10 mouse cellular contexts compared by ENCODE assay signal in genomic region chr2:4504413-4504812, GRCm38 (mm10).
DNase-seq lines count a peak whose midpoint lies in the region; ATAC-seq and TF ChIP-seq lines count a peak whose summit lies in the region.
"Had no signal": no experiment of that assay in that cellular context is flagged by ENCODE, and none has a peak within 500 bp of the region (broad histone marks: within the 10 kb centered on the region; RNA-seq: fewer than 3 reads in every experiment).

No protein-coding gene starts in this region.

- no peak for TF ChIP-seq CTCF in heart, postnatal 0 days (IDR thresholded peaks at IDR 0.05; ENCODE audit: low read depth)

- peak; percentile 70 for ATAC-seq in heart, postnatal 0 days (ENCODE audit: insufficient read depth, low read depth)
- ATAC-seq in erythroblast, adult 5-6 weeks (replicated peaks; ENCODE audit: low FRiP score, poor library complexity, severe bottlenecking): no peak

- 37% methylated on average over 10 of the region's 10 CpGs for WGBS in heart, postnatal 0 days

- DNase-seq in layer of hippocampus, adult 11-12 months (ENCODE audit: low spot score): peak; percentile 36
- DNase-seq in layer of hippocampus, postnatal 36 days: no peak
- peak; percentile 88 for DNase-seq in Muller cell, postnatal 12 days (ENCODE audit: inconsistent ontology term)
- DNase-seq in adrenal gland, postnatal 14 days: peak; percentile 74
- DNase-seq in heart, postnatal 0 days (ENCODE audit: low spot score): peak; percentile 48
- no peak for DNase-seq in urinary bladder, adult 18-20 months (ENCODE audit: low spot score in 2 of 2)
- DNase-seq: layer of hippocampus, adult 9-11 months; lung, postnatal 14 days had no signal

- no peak overlapping the region for H3K4me3 ChIP-seq in heart, postnatal 0 days (ENCODE audit: low read depth, low read length)
- H3K4me3 ChIP-seq: limb, embryonic 15.5 days had no signal

- H3K27ac ChIP-seq in heart, postnatal 0 days (ENCODE audit: low read depth): 0 out of 2 replicates have a peak overlapping the region, but pooled peaks have one; percentile 4
- H3K27ac ChIP-seq: limb, embryonic 15.5 days had no signal

- H3K9me3 ChIP-seq in heart, postnatal 0 days (replicated peaks; ENCODE audit: control insufficient read depth, low read length): no peaks in the 10 kb centered on the region
- H3K9me3 ChIP-seq: limb, embryonic 15.5 days had no signal

- H3K4me2 ChIP-seq in heart, postnatal 0 days (ENCODE audit: low read depth, low read length): no peak overlapping the region
- H3K4me2 ChIP-seq: limb, embryonic 15.5 days had no signal

- H3K27me3 ChIP-seq in heart, postnatal 0 days (ENCODE audit: control insufficient read depth, insufficient read depth, low read length): no peaks in the 10 kb centered on the region
- H3K27me3 ChIP-seq: limb, embryonic 15.5 days had no signal

- H3K36me3 ChIP-seq in heart, postnatal 0 days (replicated peaks; ENCODE audit: control insufficient read depth, insufficient read depth, low read length): no peaks in the 10 kb centered on the region

- H3K4me1 ChIP-seq in heart, postnatal 0 days (ENCODE audit: control insufficient read depth, insufficient read depth): peaks cover 19% of the 10 kb centered on the region; the same call in 1 of the 2 replicates

- TF ChIP-seq EP300 in heart, postnatal 0 days (IDR thresholded peaks at IDR 0.05; ENCODE audit: low read depth): no peak

- no peak overlapping the region for H3K9ac ChIP-seq in heart, postnatal 0 days (replicated peaks; ENCODE audit: low read depth, low read length)
- H3K9ac ChIP-seq: limb, embryonic 15.5 days had no signal

Comparison
In these comparisons a context has a peak if more than half of its experiments do, and no peak if none do; other contexts are left out.
1. DNase-seq: peak in layer of hippocampus, adult 11-12 months (single experiment), Muller cell, postnatal 12 days (single experiment), adrenal gland, postnatal 14 days (single experiment) and heart, postnatal 0 days (single experiment); none in layer of hippocampus, postnatal 36 days (0 of 2) and urinary bladder, adult 18-20 months (0 of 2).